Mouse (Mus musculus) liver, embryonic 14.5 days (tissue): ENCODE data around the gene Cacna1d.

Experiments used
- CTCF ChIP-seq: IDR thresholded peaks from 2 replicates; pipeline ENCODE4 v1.5.1; 2016; ENCODE audit warnings: antibody characterized with exemption, low read depth, control low read depth
- EP300 ChIP-seq: IDR thresholded peaks from 2 replicates; pipeline ENCODE4 v1.6.1; 2016; ENCODE audit warnings: antibody characterized with exemption, low read depth

DNA sequence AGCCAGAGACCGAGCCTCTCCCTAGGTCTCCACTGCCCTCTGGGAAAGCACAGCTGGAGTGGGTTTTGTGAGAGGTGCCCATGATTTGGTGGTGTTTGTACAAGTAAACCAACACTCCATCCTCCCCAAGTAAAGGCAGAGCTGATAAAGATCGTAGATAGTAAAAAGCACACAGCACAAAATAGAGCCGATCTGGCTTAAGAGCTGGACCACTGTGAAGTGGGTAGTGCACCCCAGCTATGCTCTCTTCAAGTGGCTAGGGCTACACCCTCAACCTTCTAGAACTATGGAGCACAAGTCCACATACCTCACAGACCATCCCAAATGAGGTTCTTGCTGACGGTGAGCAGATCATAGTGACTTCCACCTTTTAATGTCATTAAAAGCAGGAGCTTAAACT, 451.8 kb downstream of the Cacna1d start:
- TF ChIP-seq EP300 (no peak), CTCF (no peak)
